Mouse (Mus musculus) small intestine, adult 2 months (tissue): ENCODE data around the gene Gtpbp8.

ENCODE experiments used
- CTCF ChIP-seq: fragments of 200-500 bp; IDR thresholded peaks from 2 replicates; pipeline ENCODE4 v1.5.1; 2012; ENCODE audit warnings: low read depth, mild to moderate bottlenecking, control low read depth, inconsistent platforms, low read length, moderate library complexity, mixed read lengths; ENCODE audit not compliant: insufficient replicate concordance, insufficient read length; ENCODE audit errors: extremely low read depth
- POLR2A ChIP-seq: fragments of 200-500 bp; IDR thresholded peaks from 2 replicates; pipeline ENCODE4 v1.6.1; 2012; ENCODE audit warnings: low read depth, mild to moderate bottlenecking, control low read depth, inconsistent platforms, low read length, moderate library complexity

DNA sequence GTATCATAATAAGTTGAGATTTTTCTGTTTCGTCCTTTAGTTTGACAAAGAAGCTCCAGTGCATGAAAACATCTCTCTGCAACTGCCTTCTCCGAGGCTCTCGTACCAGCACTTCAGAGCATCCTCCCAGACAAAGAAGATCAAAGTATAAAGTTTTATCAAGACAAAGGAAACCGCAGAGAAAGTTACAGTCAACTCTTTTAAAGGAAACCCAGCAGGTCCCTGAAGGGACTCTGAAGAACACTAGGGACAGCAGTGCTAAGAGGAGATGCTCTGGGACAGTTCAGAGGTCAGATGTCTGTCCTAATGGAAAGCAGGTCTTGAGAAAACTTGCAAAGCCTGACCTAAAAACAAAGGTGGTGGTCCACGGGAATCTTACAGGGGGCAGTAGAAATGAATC lies 10.5 kb downstream of the Gtpbp8 start:
- no peak for TF ChIP-seq CTCF
- TF ChIP-seq POLR2A: no peak
